Mouse (Mus musculus) kidney, adult 2 months (tissue): ENCODE measurements around the gene Ccdc33.

ENCODE experiments used
- CTCF ChIP-seq: fragments of 200-500 bp; conservative IDR thresholded peaks from 2 replicates; pipeline ENCODE4 v1.5.1; 2011; ENCODE audit warnings: low read depth, mild to moderate bottlenecking, control low read depth, low read length, moderate library complexity, mixed read lengths; ENCODE audit not compliant: insufficient read depth, insufficient read length
- POLR2A ChIP-seq: fragments of 200-500 bp; IDR thresholded peaks from one replicate; pipeline ENCODE4 v1.6.1; 2011; ENCODE audit warnings: low read depth, low read length, control low read depth

- no peak for TF ChIP-seq CTCF
- no peak for TF ChIP-seq POLR2A
These were observed 26.8 kb downstream of the Ccdc33 start for GRCm38 (mm10) chr9:58091623-58092425.
